Mouse (Mus musculus): ENCODE results near the gene Abcg4.
"Not testable (repeated sequence)": the region's sequence is repeated elsewhere in the genome, so short reads cannot be mapped to it uniquely, and the experiment has no call there.

Abcg4 gene

GRCm38 (mm10) chr9:44319887-44320798 is 31.7 kb upstream of the Abcg4 start, which contains the start of gene C2cd2l:
TSS of gene C2cd2l (minus strand) at chr9:44320285.
- DNase-seq (ENCODE audit: low spot score): peak; percentile 59

GRCm38 (mm10) chr9:44319105-44319886 is 30.9 kb upstream of the Abcg4 start:
- no peak for DNase-seq (ENCODE audit: low spot score)

- no peak for DNase-seq (ENCODE audit: low spot score)
These were observed 30.3 kb upstream of the Abcg4 start for GRCm38 (mm10) chr9:44318826-44319095.

GRCm38 (mm10) chr9:44318076-44318825 is 29.8 kb upstream of the Abcg4 start:
- DNase-seq (ENCODE audit: low spot score): no peak

- DNase-seq (ENCODE audit: low spot score): no peak
These were observed 29.0 kb upstream of the Abcg4 start for GRCm38 (mm10) chr9:44317452-44317851.

- DNase-seq (ENCODE audit: low spot score): no peak
These were observed 26.5 kb upstream of the Abcg4 start for GRCm38 (mm10) chr9:44314910-44315309.

GRCm38 (mm10) chr9:44314257-44314547 is 25.8 kb upstream of the Abcg4 start:
- DNase-seq (ENCODE audit: low spot score): no peak

GRCm38 (mm10) chr9:44313476-44314256 is 25.3 kb upstream of the Abcg4 start:
- no peak for DNase-seq (ENCODE audit: low spot score)

- no peak for DNase-seq (ENCODE audit: low spot score)
These were observed 23.0 kb upstream of the Abcg4 start for GRCm38 (mm10) chr9:44311136-44312134.

- DNase-seq (ENCODE audit: low spot score): no peak
These were observed 22.3 kb upstream of the Abcg4 start for GRCm38 (mm10) chr9:44310750-44311135.

- DNase-seq (ENCODE audit: low spot score): no peak
These were observed 21.3 kb upstream of the Abcg4 start for GRCm38 (mm10) chr9:44309756-44310155.

- no peak for DNase-seq (ENCODE audit: low spot score)
These were observed 18.8 kb upstream of the Abcg4 start for GRCm38 (mm10) chr9:44307248-44307647.

- no peak for DNase-seq (ENCODE audit: low spot score)
These were observed 18.1 kb upstream of the Abcg4 start for GRCm38 (mm10) chr9:44306532-44306931.

GRCm38 (mm10) chr9:44305466-44306079 is 17.2 kb upstream of the Abcg4 start, which contains the start of gene Hinfp:
TSS of gene Hinfp (minus strand) at chr9:44305671.
- peak; percentile 94 for DNase-seq (ENCODE audit: low spot score)

GRCm38 (mm10) chr9:44300001-44300400 is 11.6 kb upstream of the Abcg4 start:
- DNase-seq (ENCODE audit: low spot score): not testable (repeated sequence)

- DNase-seq (ENCODE audit: low spot score): no peak
These were observed 4.1 kb upstream of the Abcg4 start for GRCm38 (mm10) chr9:44292490-44292889.

GRCm38 (mm10) chr9:44288959-44289291 is 510 bp upstream of the Abcg4 start:
- no peak for DNase-seq (ENCODE audit: low spot score)

GRCm38 (mm10) chr9:44287401-44288075 is 877 bp downstream of the Abcg4 start:
- no peak for DNase-seq (ENCODE audit: low spot score)

GRCm38 (mm10) chr9:44287003-44287400 is 1.4 kb downstream of the Abcg4 start:
- no peak for DNase-seq (ENCODE audit: low spot score)

Data from ovary, postnatal 10 days (tissue).